Mouse (Mus musculus): ENCODE measurements around the gene Arhgdig.

DNA sequence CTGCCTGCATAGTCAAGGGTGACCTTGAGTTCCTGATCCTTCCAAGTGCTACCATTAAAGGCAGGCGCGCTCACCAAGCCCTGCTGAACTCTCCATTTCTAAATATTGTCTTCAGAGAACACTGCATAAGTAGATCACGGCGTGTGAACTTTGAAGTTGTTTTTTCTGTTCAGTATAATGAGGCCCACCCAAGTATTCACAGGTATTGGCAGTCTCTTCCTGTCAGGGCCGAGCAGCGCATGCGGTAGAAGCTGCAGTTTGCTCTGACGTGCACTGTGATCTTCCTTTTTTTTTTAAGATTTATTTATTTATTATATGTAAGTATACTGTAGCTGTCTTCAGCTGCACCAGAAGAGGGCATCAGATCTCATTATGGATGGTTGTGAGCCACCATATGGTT is 26.8 kb upstream of the Arhgdig start:
- no peak for TF ChIP-seq JUND (IDR thresholded peaks at IDR 0.05; ENCODE audit: low read depth, low read length)
- TF ChIP-seq GATA1 (IDR thresholded peaks at IDR 0.05; ENCODE audit: low read depth, low read length) = no peak
- no peak for TF ChIP-seq MYC (IDR thresholded peaks at IDR 0.05; ENCODE audit: low read depth, low read length)
